Mouse (Mus musculus) kidney, postnatal 0 days (tissue): ENCODE results near the gene Gnao1. TPM values are rescaled to one million over a fixed set of nuclear protein-coding genes. Genes with fewer than 3 reads are reported as not detected.

Source experiments
- ATAC-seq: fragments of 200-750 bp; cut with Nextera tagmentation; replicated peaks from 2 replicates; pipeline ENCODE4 v1.8.0; 2017; ENCODE audit warnings: low read depth, moderate number of reproducible peaks, moderate TSS enrichment, moderate library complexity; ENCODE audit not compliant: low FRiP score
- DNase-seq: peaks from one replicate; pipeline ENCODE4 v3.0.0-alpha.2; 2016; ENCODE audit warnings: low spot score
- H3K27ac ChIP-seq: fragments of 300-500 bp; sonication (generic); 2 replicates; pipeline ENCODE4 v1.5.1; 2014; ENCODE audit warnings: mild to moderate bottlenecking
- H3K27me3 ChIP-seq: fragments of 300-500 bp; sonication (generic); 2 replicates; pipeline ENCODE4 v1.6.1; 2014; ENCODE audit warnings: low read length, mixed read lengths; ENCODE audit not compliant: insufficient read depth
- H3K36me3 ChIP-seq: fragments of 300-500 bp; sonication (generic); 2 replicates; pipeline ENCODE4 v1.6.1; 2014; ENCODE audit warnings: low read length, mixed read lengths; ENCODE audit not compliant: insufficient read depth
- H3K4me1 ChIP-seq: fragments of 300-500 bp; sonication (generic); replicated peaks from 2 replicates; pipeline ENCODE4 v1.6.1; 2014; ENCODE audit warnings: antibody characterized with exemption, low read length, mixed read lengths; ENCODE audit not compliant: insufficient read depth
- H3K4me2 ChIP-seq: fragments of 300-500 bp; sonication (generic); 2 replicates; pipeline ENCODE4 v1.6.1; 2014; ENCODE audit warnings: mild to moderate bottlenecking, low read length, moderate library complexity, mixed read lengths
- H3K4me3 ChIP-seq: fragments of 300-500 bp; sonication (generic); replicated peaks from 2 replicates; pipeline ENCODE4 v1.5.1; 2014; ENCODE audit warnings: low read depth, low read length
- H3K9ac ChIP-seq: fragments of 300-500 bp; sonication (generic); 2 replicates; pipeline ENCODE4 v1.6.1; 2014; ENCODE audit warnings: low read depth, low read length
- H3K9me3 ChIP-seq: fragments of 300-500 bp; sonication (generic); replicated peaks from 2 replicates; pipeline ENCODE4 v1.6.1; 2016; ENCODE audit warnings: low read length, inconsistent platforms, mixed read lengths
- CTCF ChIP-seq: IDR thresholded peaks from 2 replicates; pipeline ENCODE4 v1.5.1; 2016; ENCODE audit warnings: antibody characterized with exemption, low read depth, mild to moderate bottlenecking, moderate library complexity
- WGBS: fragments of 180-500 bp; shearing (Covaris S2); extraction: QIAGEN DNeasy Blood & Tissue Kit; methylation state at CpG from one replicate; pipeline ENCODE4 v1.1.7; 2014; 5-methylcytosine and 5-hydroxymethylcytosine counted together
- polyA plus RNA-seq: library from polyadenylated mRNA; unstranded; fragments of >200 nt; fragmentation: Nextera tagmentation; extraction: Ambion mirVana; gene quantifications from 2 replicates; pipeline ENCODE4 v1.2.1, GENCODE M21; 2015

Gene Gnao1
- polyA plus RNA-seq, 1 experiment from 2014 or later, result 1.7 TPM

GRCm38 (mm10) chr8:93946397-93946796, 136.6 kb downstream of the Gnao1 start:
- 96% methylated on average over 1 of the region's 1 CpGs for WGBS
- no peak overlapping the region for H3K4me2 ChIP-seq
- no peaks in the 10 kb centered on the region for H3K27me3 ChIP-seq
- TF ChIP-seq CTCF, result no peak
- H3K9ac ChIP-seq, result no peak overlapping the region
- no peak overlapping the region for H3K4me3 ChIP-seq
- ATAC-seq, result no peak
- no peak for DNase-seq
- H3K9me3 ChIP-seq, result no peaks in the 10 kb centered on the region
- H3K27ac ChIP-seq, result no peak overlapping the region
- H3K36me3 ChIP-seq, result no peaks in the 10 kb centered on the region
- H3K4me1 ChIP-seq, result no peaks in the 10 kb centered on the region

- 78% methylated on average over 14 of the region's 14 CpGs for WGBS
- H3K4me3 ChIP-seq, result no peak overlapping the region
- H3K4me2 ChIP-seq, result no peak overlapping the region
- no peaks in the 10 kb centered on the region for H3K36me3 ChIP-seq
- no peaks in the 10 kb centered on the region for H3K27me3 ChIP-seq
- H3K27ac ChIP-seq, result no peak overlapping the region
- DNase-seq, result no peak
- H3K9me3 ChIP-seq, result no peaks in the 10 kb centered on the region
- no peaks in the 10 kb centered on the region for H3K4me1 ChIP-seq
- ATAC-seq, result no peak
- no peak overlapping the region for H3K9ac ChIP-seq
- TF ChIP-seq CTCF, result no peak
Measured at GRCm38 (mm10) chr8:93950133-93950532, 140.4 kb downstream of the Gnao1 start.

- no peak for TF ChIP-seq CTCF
- H3K27ac ChIP-seq, result no peak overlapping the region
- no peaks in the 10 kb centered on the region for H3K27me3 ChIP-seq
- no peaks in the 10 kb centered on the region for H3K9me3 ChIP-seq
- no peak overlapping the region for H3K4me2 ChIP-seq
- no peaks in the 10 kb centered on the region for H3K36me3 ChIP-seq
- H3K9ac ChIP-seq, result no peak overlapping the region
- DNase-seq (no peak), ATAC-seq (no peak)
- no peaks in the 10 kb centered on the region for H3K4me1 ChIP-seq
- H3K4me3 ChIP-seq, result no peak overlapping the region
- 87% methylated on average over 9 of the region's 9 CpGs for WGBS
Measured at GRCm38 (mm10) chr8:93952511-93952910, 142.7 kb downstream of the Gnao1 start.

- DNase-seq, result no peak
- no peak overlapping the region for H3K4me2 ChIP-seq
- 83% methylated on average over 9 of the region's 9 CpGs for WGBS
Measured at GRCm38 (mm10) chr8:93958402-93958801, 148.6 kb downstream of the Gnao1 start.

GRCm38 (mm10) chr8:93960909-93961308, 151.1 kb downstream of the Gnao1 start:
- H3K4me3 ChIP-seq, result no peak overlapping the region
- whole genome bisulfite sequencing, result 86% methylated on average over 6 of the region's 6 CpGs
- TF ChIP-seq CTCF, result no peak
- H3K27ac ChIP-seq, result no peak overlapping the region
- no peaks in the 10 kb centered on the region for H3K9me3 ChIP-seq
- DNase-seq, result no peak
- ATAC-seq, result no peak
- H3K4me1 ChIP-seq, result no peaks in the 10 kb centered on the region
- no peaks in the 10 kb centered on the region for H3K27me3 ChIP-seq
- no peak overlapping the region for H3K9ac ChIP-seq
- no peak overlapping the region for H3K4me2 ChIP-seq
- no peaks in the 10 kb centered on the region for H3K36me3 ChIP-seq

More at GRCm38 (mm10) chr8:93958402-93958801, 148.6 kb downstream of the Gnao1 start:
- H3K36me3 ChIP-seq, result no peaks in the 10 kb centered on the region
- no peak overlapping the region for H3K27ac ChIP-seq
- H3K4me1 ChIP-seq, result no peaks in the 10 kb centered on the region
- H3K9ac ChIP-seq, result no peak overlapping the region
- TF ChIP-seq CTCF, result no peak
- H3K4me3 ChIP-seq, result no peak overlapping the region
- no peak for ATAC-seq
- H3K9me3 ChIP-seq, result no peaks in the 10 kb centered on the region
- no peaks in the 10 kb centered on the region for H3K27me3 ChIP-seq

- no peaks in the 10 kb centered on the region for H3K9me3 ChIP-seq
- no peak overlapping the region for H3K4me3 ChIP-seq
- H3K36me3 ChIP-seq, result peaks cover 13% of the 10 kb centered on the region
- no peak for TF ChIP-seq CTCF
- H3K9ac ChIP-seq, result no peak overlapping the region
- ATAC-seq (0 out of 2 replicates have a peak, but pooled peaks have one; percentile 31), DNase-seq (no peak)
- no peak overlapping the region for H3K27ac ChIP-seq
- WGBS, result 70% methylated on average over 6 of the region's 6 CpGs
- no peak overlapping the region for H3K4me2 ChIP-seq
- no peaks in the 10 kb centered on the region for H3K27me3 ChIP-seq
- H3K4me1 ChIP-seq, result no peaks in the 10 kb centered on the region
Measured at GRCm38 (mm10) chr8:93968293-93968692, 158.5 kb downstream of the Gnao1 start.
